9 mouse cellular contexts compared by ENCODE assay signal in genomic region chr14:24262915-24263314, GRCm38 (mm10). TPM values are rescaled to one million over a fixed set of nuclear protein-coding genes. Genes with fewer than 3 reads are reported as not detected.
DNase-seq lines count a peak whose midpoint lies in the region; ATAC-seq lines count a peak whose summit lies in the region.
"Had no signal": no experiment of that assay in that cellular context is flagged by ENCODE, and none has a peak within 500 bp of the region (broad histone marks: within the 10 kb centered on the region; RNA-seq: fewer than 3 reads in every experiment).

No protein-coding gene starts in this region.

- no peaks in the 10 kb centered on the region for H3K27me3 ChIP-seq in lung, embryonic 15.5 days
- no peaks in the 10 kb centered on the region for H3K27me3 ChIP-seq in forebrain, embryonic 16.5 days (replicated peaks; ENCODE audit: control insufficient read depth, insufficient read depth, low read length)
- no peaks in the 10 kb centered on the region for H3K27me3 ChIP-seq in limb, embryonic 11.5 days (ENCODE audit: control insufficient read depth, insufficient read depth, low read length)

- H3K4me2 ChIP-seq in lung, embryonic 15.5 days = no peak overlapping the region
- H3K4me2 ChIP-seq in forebrain, embryonic 16.5 days (ENCODE audit: low read length) = 0 out of 2 replicates have a peak overlapping the region, but pooled peaks have one; percentile 6
- H3K4me2 ChIP-seq in limb, embryonic 11.5 days (ENCODE audit: low read depth, severe bottlenecking) = 0 out of 2 replicates have a peak overlapping the region, but pooled peaks have one; percentile 11

- no peak for DNase-seq in lung, postnatal 36 days
- peak; percentile 86 for DNase-seq in limb, embryonic 11.5 days (ENCODE audit: low spot score)
- peak; percentile 25 for DNase-seq in right cerebral cortex, postnatal 14 days
- no peak for DNase-seq in urinary bladder, adult 18-20 months (ENCODE audit: low spot score in 2 of 2)
- DNase-seq in thymus, postnatal 10 days (ENCODE audit: low spot score in 2 of 2) = no peak
- no peak for DNase-seq in cerebellum, postnatal 14 days
- DNase-seq: thymus, postnatal 25 days had no signal

- H3K36me3 ChIP-seq in lung, embryonic 15.5 days = no peaks in the 10 kb centered on the region
- H3K36me3 ChIP-seq in forebrain, embryonic 16.5 days (ENCODE audit: control insufficient read depth, insufficient read depth) = no peaks in the 10 kb centered on the region
- H3K36me3 ChIP-seq in limb, embryonic 11.5 days (ENCODE audit: control insufficient read depth, insufficient read depth, low read length) = no peaks in the 10 kb centered on the region

- H3K4me3 ChIP-seq in lung, embryonic 15.5 days = no peak overlapping the region
- H3K4me3 ChIP-seq in forebrain, embryonic 16.5 days (replicated peaks; ENCODE audit: low read length) = no peak overlapping the region
- no peak overlapping the region for H3K4me3 ChIP-seq in limb, embryonic 11.5 days (ENCODE audit: low read depth, low read length)

- no peak overlapping the region for H3K9ac ChIP-seq in lung, embryonic 15.5 days
- no peak overlapping the region for H3K9ac ChIP-seq in forebrain, embryonic 16.5 days (replicated peaks; ENCODE audit: low read depth, low read length)
- H3K9ac ChIP-seq in limb, embryonic 11.5 days (ENCODE audit: low read length) = 0 out of 2 replicates have a peak overlapping the region, but pooled peaks have one; percentile 27

- H3K4me1 ChIP-seq in lung, embryonic 15.5 days = peaks cover 18% of the 10 kb centered on the region
- peaks cover 15% of the 10 kb centered on the region for H3K4me1 ChIP-seq in forebrain, embryonic 16.5 days (replicated peaks; ENCODE audit: control insufficient read depth, insufficient read depth, low read length)
- H3K4me1 ChIP-seq in limb, embryonic 11.5 days (ENCODE audit: control insufficient read depth, insufficient read depth, low read length) = peaks cover 27% of the 10 kb centered on the region

- WGBS in lung, embryonic 15.5 days = 30% methylated on average over 2 of the region's 2 CpGs
- 28% methylated on average over 2 of the region's 2 CpGs for whole genome bisulfite sequencing in forebrain, embryonic 16.5 days
- WGBS in limb, embryonic 11.5 days = 19% methylated on average over 2 of the region's 2 CpGs

- H3K27ac ChIP-seq in lung, embryonic 15.5 days = no peak overlapping the region
- peak overlapping the region; percentile 60 for H3K27ac ChIP-seq in forebrain, embryonic 16.5 days (ENCODE audit: low read length)
- H3K27ac ChIP-seq in limb, embryonic 11.5 days (replicated peaks; ENCODE audit: low read depth, low read length) = peak overlapping the region; percentile 93

- no peaks in the 10 kb centered on the region for H3K9me3 ChIP-seq in lung, embryonic 15.5 days
- H3K9me3 ChIP-seq in forebrain, embryonic 16.5 days (ENCODE audit: control insufficient read depth, low read length) = no peaks in the 10 kb centered on the region
- no peaks in the 10 kb centered on the region for H3K9me3 ChIP-seq in limb, embryonic 11.5 days (ENCODE audit: control insufficient read depth, low read length)

- ATAC-seq in lung, embryonic 15.5 days (ENCODE audit: borderline replicate concordance, extremely low read depth, low FRiP score, low TSS enrichment) = peak; percentile 40; the same call in 1 of the 2 replicates
- peak; percentile 92 for ATAC-seq in forebrain, embryonic 16.5 days
- peak; percentile 96 for ATAC-seq in limb, embryonic 11.5 days (ENCODE audit: insufficient number of reproducible peaks, low FRiP score, low TSS enrichment, low read depth)

RNA-seq across cellular contexts. Expression of gene Dlg5, which starts 17.2 kb away (rescaled TPM):
- 12.8 and 14.3 TPM in 2 replicates for polyA plus RNA-seq in lung, embryonic 15.5 days (2015; fragmentation: Nextera tagmentation; extraction: Ambion mirVana)
- 17.1 and 21.2 TPM in 2 replicates for polyA plus RNA-seq in forebrain, embryonic 16.5 days (2015; fragmentation: Nextera tagmentation; extraction: Ambion mirVana)
- 45.5 and 50.1 TPM in 2 replicates for polyA plus RNA-seq in limb, embryonic 11.5 days (2014; fragmentation: Nextera tagmentation; extraction: Ambion mirVana)

RNA-seq across cellular contexts. Expression of gene E330034G19Rik, which starts 30.1 kb away (rescaled TPM):
- polyA plus RNA-seq in lung, embryonic 15.5 days (2015; fragmentation: Nextera tagmentation; extraction: Ambion mirVana) = not detected in 2 replicates
- polyA plus RNA-seq in forebrain, embryonic 16.5 days (2015; fragmentation: Nextera tagmentation; extraction: Ambion mirVana) = not detected in 2 replicates
- polyA plus RNA-seq in limb, embryonic 11.5 days (2014; fragmentation: Nextera tagmentation; extraction: Ambion mirVana) = not detected in 2 replicates

Comparison
In these comparisons a context has a peak if more than half of its experiments do, and no peak if none do; other contexts are left out.
1. ATAC-seq: peak in every context shown above with its lines; median percentile 96 in limb, embryonic 11.5 days; 92 in forebrain, embryonic 16.5 days; 40 in lung, embryonic 15.5 days.
2. DNase-seq: peak in limb, embryonic 11.5 days (single experiment) and right cerebral cortex, postnatal 14 days (single experiment); none in lung, postnatal 36 days (single experiment), urinary bladder, adult 18-20 months (0 of 2), thymus, postnatal 10 days (0 of 2) and cerebellum, postnatal 14 days (0 of 2).